Mouse (Mus musculus) layer of hippocampus, adult 9-10 months (tissue): ENCODE data around the gene Rgs11.
A peak's percentile ranks its signal among the peaks of the same experiment; 100 is the strongest.
"Not testable (repeated sequence)": the region's sequence is repeated elsewhere in the genome, so short reads cannot be mapped to it uniquely, and the experiment has no call there.

Source experiments
- DNase-seq: peaks from one replicate; pipeline ENCODE4 v3.0.0; 2022; ENCODE audit warnings: low spot score

Rgs11 gene

DNA sequence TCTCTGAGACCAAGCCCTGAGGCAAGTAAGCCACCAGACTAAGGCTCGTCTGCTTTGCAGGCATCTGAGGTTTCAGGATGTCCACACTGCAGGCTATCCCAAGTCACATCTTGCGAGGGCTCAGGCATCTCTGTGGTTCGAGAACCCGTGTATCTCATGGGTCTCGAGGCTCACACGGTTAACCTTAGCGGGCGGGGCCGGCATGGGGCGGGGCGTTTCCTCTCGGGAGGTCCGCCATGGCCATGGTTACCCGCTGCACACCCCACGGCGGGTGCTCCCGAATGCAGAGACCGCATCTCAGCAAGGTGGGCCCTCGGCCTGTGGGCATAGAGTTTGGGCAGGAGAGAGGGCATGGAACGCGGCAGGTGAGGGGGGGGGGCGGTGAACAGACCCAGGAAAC, at the start of gene Rgs11:
Gene Rgs11, plus strand, starts transcription at position 215 of the 400 bp plus-strand sequence.
- DNase-seq = no peak

GRCm38 (mm10) chr17:26162736-26163135, 40.0 kb upstream of the Rgs11 start:
- no peak for DNase-seq

GRCm38 (mm10) chr17:26168039-26168438, 34.7 kb upstream of the Rgs11 start:
- DNase-seq = no peak

GRCm38 (mm10) chr17:26175248-26175647, 27.5 kb upstream of the Rgs11 start:
- not testable (repeated sequence) for DNase-seq

- no peak for DNase-seq
Observed at GRCm38 (mm10) chr17:26178611-26179010, 24.1 kb upstream of the Rgs11 start.

GRCm38 (mm10) chr17:26181179-26181578, 21.6 kb upstream of the Rgs11 start:
- no peak for DNase-seq

DNA sequence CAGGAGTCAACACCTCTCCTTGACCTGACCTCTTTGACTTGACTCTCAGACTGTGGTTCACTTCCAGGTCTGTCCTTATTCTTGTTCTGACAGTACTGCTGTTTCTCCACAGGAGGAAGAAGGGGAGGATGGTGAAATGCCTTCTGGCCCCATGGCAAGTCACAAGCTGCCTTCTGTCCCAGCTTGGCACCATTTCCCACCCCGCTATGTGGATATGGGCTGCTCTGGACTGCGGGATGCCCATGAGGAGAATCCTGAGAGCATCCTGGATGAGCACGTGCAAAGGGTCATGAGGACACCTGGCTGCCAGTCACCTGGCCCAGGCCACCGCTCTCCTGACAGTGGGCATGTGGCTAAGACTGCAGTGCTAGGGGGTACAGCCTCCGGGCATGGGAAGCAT, 15.2 kb upstream of the Rgs11 start:
- DNase-seq = no peak

DNA sequence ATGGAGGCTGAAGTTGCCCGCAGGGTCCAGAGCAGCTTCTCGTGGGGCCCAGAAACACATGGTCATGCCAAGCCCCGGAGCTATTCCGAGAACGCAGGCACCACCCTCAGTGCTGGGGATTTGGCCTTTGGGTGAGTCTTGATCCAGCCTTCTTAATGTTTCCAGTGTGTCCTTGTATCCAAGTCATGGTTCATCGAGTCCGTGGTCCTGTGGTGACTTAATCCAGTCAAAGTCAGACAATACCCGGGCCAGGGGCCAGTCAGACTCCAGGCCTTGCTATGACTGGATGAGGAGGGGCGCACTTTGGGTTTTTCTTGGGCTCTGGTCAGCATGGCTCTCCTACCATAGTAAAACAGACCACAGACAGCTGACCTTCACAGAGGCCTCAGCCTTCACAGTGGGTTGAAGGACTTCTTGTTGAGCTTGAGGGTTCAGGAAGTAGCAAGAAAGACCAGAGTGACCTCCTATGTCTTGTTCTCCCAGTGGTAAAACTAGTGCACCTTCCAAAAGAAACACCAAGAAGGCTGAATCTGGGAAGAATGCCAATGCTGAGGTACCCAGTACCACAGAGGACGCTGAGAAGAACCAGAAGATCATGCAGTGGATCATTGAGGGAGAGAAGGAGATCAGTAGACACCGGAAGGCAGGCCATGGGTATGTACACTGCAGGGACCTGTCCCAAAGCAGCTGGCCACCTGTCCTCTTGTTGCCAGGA, 14.5 kb upstream of the Rgs11 start:
- no peak for DNase-seq

GRCm38 (mm10) chr17:26191486-26191885, 11.3 kb upstream of the Rgs11 start:
- not testable (repeated sequence) for DNase-seq

DNA sequence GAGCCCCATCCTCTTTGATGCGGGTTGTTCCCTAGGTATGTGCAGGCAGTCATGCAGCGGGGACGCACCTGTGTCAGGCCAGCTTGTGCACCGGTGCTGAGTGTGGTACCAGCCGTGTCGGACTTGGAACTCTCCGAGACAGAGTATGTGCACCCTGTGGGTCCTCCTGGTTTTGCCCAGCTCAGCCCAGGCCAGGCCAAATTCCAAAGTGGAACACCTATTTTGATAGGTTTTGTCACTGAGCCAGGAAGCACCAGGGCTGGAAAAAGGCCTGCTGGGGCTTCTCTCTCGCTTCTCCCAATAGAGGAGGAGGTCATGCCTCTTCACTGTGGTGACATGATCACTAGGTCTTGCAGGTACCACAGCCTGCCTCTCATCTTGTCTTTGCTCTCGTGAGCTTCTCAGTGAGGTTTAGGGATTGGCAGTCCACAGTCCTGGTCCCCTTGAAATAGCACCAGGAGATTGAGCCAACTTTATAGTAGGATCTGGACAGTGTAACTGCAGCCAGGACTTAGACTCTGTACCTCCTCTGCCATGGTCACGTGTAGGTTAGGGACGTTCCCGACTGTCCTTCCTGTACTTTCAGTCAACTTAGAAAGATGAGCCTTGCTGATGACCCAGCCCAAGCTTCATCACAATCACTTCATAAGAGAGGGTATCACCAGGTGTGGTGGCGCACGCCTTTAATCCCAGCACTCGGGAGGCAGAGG, 10.1 kb upstream of the Rgs11 start:
- DNase-seq = no peak

DNA sequence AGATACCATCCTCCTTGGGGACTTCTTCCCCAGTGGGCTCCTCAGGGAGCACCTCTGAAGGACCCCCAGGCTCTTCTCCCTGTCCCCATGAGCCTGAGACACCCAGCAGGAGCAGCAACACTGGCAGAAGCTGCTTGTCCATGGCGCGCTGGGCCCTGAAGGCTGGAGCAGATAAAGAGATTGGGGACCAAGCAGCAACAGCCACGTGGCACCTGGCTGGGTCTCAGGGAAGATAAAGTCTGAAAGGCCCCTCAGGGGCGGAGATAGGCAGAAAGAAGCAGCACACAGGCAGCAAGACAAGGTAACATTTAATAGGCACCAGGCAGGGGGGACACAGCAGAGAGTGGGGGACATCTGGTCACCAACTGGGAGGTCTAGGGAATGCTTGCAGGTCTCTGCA, 3.9 kb upstream of the Rgs11 start, which contains the start of gene Pdia2:
Gene Pdia2, minus strand, starts transcription at position 196 of the 400 bp plus-strand sequence.
- no peak for DNase-seq

- no peak for DNase-seq
Observed at GRCm38 (mm10) chr17:26200831-26201705, 1.7 kb upstream of the Rgs11 start.

- DNase-seq = no peak
Observed at GRCm38 (mm10) chr17:26201998-26202397, 753 bp upstream of the Rgs11 start.

- peak; percentile 20 for DNase-seq
Observed at GRCm38 (mm10) chr17:26203321-26203811, 615 bp downstream of the Rgs11 start.

GRCm38 (mm10) chr17:26204766-26205165, 2.0 kb downstream of the Rgs11 start:
- no peak for DNase-seq

- DNase-seq = no peak
Observed at GRCm38 (mm10) chr17:26206392-26206791, 3.6 kb downstream of the Rgs11 start.

DNA sequence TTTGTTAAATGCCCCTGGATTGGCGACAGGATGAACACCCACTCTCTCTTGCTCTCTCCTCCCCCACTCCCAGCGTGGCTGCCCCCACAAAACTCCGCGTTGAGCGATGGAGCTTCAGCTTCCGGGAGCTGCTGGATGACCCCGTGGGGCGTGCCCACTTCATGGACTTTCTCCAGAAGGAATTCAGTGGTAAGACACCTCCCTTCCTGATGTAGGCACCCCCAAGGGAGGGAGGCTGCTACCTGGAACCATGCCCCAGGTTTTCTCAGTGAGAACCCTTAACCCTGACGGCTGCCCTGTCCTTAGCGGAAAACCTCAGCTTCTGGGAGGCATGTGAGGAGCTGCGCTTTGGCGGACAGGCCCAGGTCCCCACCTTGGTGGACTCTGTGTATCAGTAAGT, 4.9 kb downstream of the Rgs11 start, which contains the start of gene Arhgdig:
Gene Arhgdig, minus strand, starts transcription at position 101 of the 400 bp plus-strand sequence.
- no peak for DNase-seq

GRCm38 (mm10) chr17:26212241-26212640, 9.5 kb downstream of the Rgs11 start:
- no peak for DNase-seq

DNA sequence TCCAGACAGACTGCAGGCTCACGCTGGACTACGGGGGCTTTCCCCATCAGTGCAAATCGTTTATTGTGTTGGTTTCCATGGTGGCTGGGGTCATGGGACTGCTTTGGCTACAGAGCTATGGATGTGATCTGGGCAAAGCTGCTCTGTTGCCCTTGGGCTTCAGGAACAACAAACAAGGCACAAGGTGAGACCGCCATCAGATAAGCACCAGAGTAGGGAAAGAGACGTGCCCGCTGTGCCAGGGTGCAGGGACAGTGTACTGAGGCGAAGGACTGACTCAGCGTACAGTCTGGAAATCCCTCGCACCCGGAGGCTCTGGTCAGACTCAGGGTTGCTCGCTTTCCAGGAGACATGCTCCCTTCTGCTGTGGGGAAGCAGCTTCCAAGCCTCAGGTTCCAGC, 9.9 kb downstream of the Rgs11 start:
- DNase-seq = no peak

GRCm38 (mm10) chr17:26221508-26221907, 18.8 kb downstream of the Rgs11 start:
- no peak for DNase-seq

- DNase-seq = no peak
Observed at GRCm38 (mm10) chr17:26225150-26225549, 22.4 kb downstream of the Rgs11 start.

DNA sequence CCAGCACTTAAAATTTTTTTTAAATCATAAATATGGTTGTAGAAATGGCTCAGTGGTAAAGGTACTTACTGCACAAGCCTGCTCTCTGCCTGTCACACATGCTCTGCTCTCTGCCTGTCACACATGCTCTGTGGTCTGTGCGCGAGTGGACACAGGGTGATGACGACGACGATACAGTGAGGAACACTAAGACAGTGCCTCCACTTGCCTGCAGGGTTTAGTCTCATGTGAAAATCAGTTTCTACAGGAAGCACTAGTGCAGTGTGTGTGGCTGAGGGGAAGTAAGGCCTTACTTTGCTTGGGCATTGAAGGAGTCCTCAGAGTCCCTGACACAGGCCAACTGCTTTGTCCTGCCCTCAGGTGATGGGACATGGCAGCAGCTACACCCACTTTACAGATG, 27.0 kb downstream of the Rgs11 start:
- no peak for DNase-seq
